ENCODE assay signal across 8 mouse cellular contexts in genomic region chr11:23256803-23257704, GRCm38 (mm10). TPM values are rescaled to one million over a fixed set of nuclear protein-coding genes. Genes with fewer than 3 reads are reported as not detected.
DNase-seq lines count a peak whose midpoint lies in the region; ATAC-seq and TF ChIP-seq lines count a peak whose summit lies in the region.

No protein-coding gene starts in this region.

- under 1% methylated on average over 48 of the region's 48 CpGs for WGBS in forebrain, embryonic 12.5 days
- WGBS in heart, postnatal 0 days, result under 1% methylated on average over 48 of the region's 48 CpGs
- WGBS in liver, embryonic 16.5 days (ENCODE audit: insufficient replicate concordance), result 0% methylated on average over 48 of the region's 48 CpGs
- WGBS in neural tube, embryonic 12.5 days, result under 1% methylated on average over 48 of the region's 48 CpGs

- H3K9ac ChIP-seq in CH12.LX (ENCODE audit: insufficient read depth, low read depth), result peak overlapping the region; percentile 71
- H3K9ac ChIP-seq in forebrain, embryonic 12.5 days, result peak overlapping the region; percentile 99
- H3K9ac ChIP-seq in heart, postnatal 0 days (replicated peaks; ENCODE audit: low read depth, low read length), result peak overlapping the region; percentile 96
- H3K9ac ChIP-seq in liver, embryonic 16.5 days (ENCODE audit: low read depth, low read length), result peak overlapping the region; percentile 100
- peak overlapping the region; percentile 98 for H3K9ac ChIP-seq in neural tube, embryonic 12.5 days

- peak; percentile 60 for TF ChIP-seq EP300 in CH12.LX (IDR thresholded peaks at IDR 0.05; ENCODE audit: low read length)
- TF ChIP-seq EP300 in heart, postnatal 0 days (IDR thresholded peaks at IDR 0.05; ENCODE audit: low read depth), result no peak

- in situ Hi-C loops in CH12.LX (cut with MboI; ENCODE audit: low pct_ligation_motif_present, low pct_unique_long_range_greater_than_20kb, low sequenced_read_pairs), result no loop called here

- H3K36me3 ChIP-seq in CH12.LX (replicated peaks in 1 of 2; ENCODE audit: control insufficient read depth in 1 of 2, insufficient read depth in 1 of 2, low read length in 1 of 2), result peaks cover 0 to 24% of the 10 kb centered on the region in 2 experiments
- H3K36me3 ChIP-seq in forebrain, embryonic 12.5 days (replicated peaks), result peaks cover 6% of the 10 kb centered on the region
- H3K36me3 ChIP-seq in heart, postnatal 0 days (replicated peaks; ENCODE audit: control insufficient read depth, insufficient read depth, low read length), result peaks cover 4% of the 10 kb centered on the region; the same call in 1 of the 2 replicates
- peaks cover 6% of the 10 kb centered on the region; the same call in 1 of the 2 replicates for H3K36me3 ChIP-seq in liver, embryonic 16.5 days (ENCODE audit: control insufficient read depth, insufficient read depth)
- H3K36me3 ChIP-seq in neural tube, embryonic 12.5 days, result no peaks in the 10 kb centered on the region; the same call in 1 of the 2 replicates

- peak overlapping the region; percentile 78 to 96 (median 84) for H3K4me3 ChIP-seq in CH12.LX (replicated peaks in 1 of 3; ENCODE audit: low read depth in 2 of 3, low read length in 2 of 3, poor library complexity in 1 of 3)
- H3K4me3 ChIP-seq in forebrain, embryonic 12.5 days (replicated peaks), result peak overlapping the region; percentile 96
- peak overlapping the region; percentile 91 for H3K4me3 ChIP-seq in heart, postnatal 0 days (ENCODE audit: low read depth, low read length)
- peak overlapping the region; percentile 85 for H3K4me3 ChIP-seq in liver, embryonic 16.5 days (ENCODE audit: low read depth, low read length)
- H3K4me3 ChIP-seq in neural tube, embryonic 12.5 days, result peak overlapping the region; percentile 92

- H3K4me2 ChIP-seq in CH12.LX (ENCODE audit: insufficient read depth, low read depth, poor library complexity, severe bottlenecking), result peak overlapping the region; percentile 94
- peak overlapping the region; percentile 86 for H3K4me2 ChIP-seq in forebrain, embryonic 12.5 days
- H3K4me2 ChIP-seq in heart, postnatal 0 days (ENCODE audit: low read depth, low read length), result peak overlapping the region; percentile 86
- peak overlapping the region; percentile 95 for H3K4me2 ChIP-seq in liver, embryonic 16.5 days (ENCODE audit: low read depth, low read length)
- H3K4me2 ChIP-seq in neural tube, embryonic 12.5 days (replicated peaks), result peak overlapping the region; percentile 70

- no peaks in the 10 kb centered on the region for H3K9me3 ChIP-seq in CH12.LX (replicated peaks; ENCODE audit: low read length)
- H3K9me3 ChIP-seq in forebrain, embryonic 12.5 days, result no peaks in the 10 kb centered on the region
- no peaks in the 10 kb centered on the region for H3K9me3 ChIP-seq in heart, postnatal 0 days (replicated peaks; ENCODE audit: control insufficient read depth, low read length)
- H3K9me3 ChIP-seq in liver, embryonic 16.5 days (replicated peaks; ENCODE audit: control insufficient read depth, low read length), result no peaks in the 10 kb centered on the region
- H3K9me3 ChIP-seq in neural tube, embryonic 12.5 days, result no peaks in the 10 kb centered on the region

- TF ChIP-seq CTCF in CH12.LX (conservative IDR thresholded peaks at IDR 0.05 in 1 of 2, IDR thresholded peaks at IDR 0.05 in 1 of 2; ENCODE audit: low read depth in 2 of 2, low read length in 2 of 2), result no peak; a peak in 1 of 4 replicates
- peak; percentile 21 for TF ChIP-seq CTCF in heart, postnatal 0 days (IDR thresholded peaks at IDR 0.05; ENCODE audit: low read depth)

- DNase-seq in CH12.LX (ENCODE audit: extremely low read depth), result peak; percentile 99
- peak; percentile 87 for DNase-seq in c-Kit-positive CD71-negative TER-119-negative erythroid progenitor cells, embryonic 14.5 days (ENCODE audit: low read depth)
- DNase-seq in heart, postnatal 0 days (ENCODE audit: low spot score), result peak; percentile 90
- DNase-seq in kidney, postnatal 4 days, result peak; percentile 77 to 86
- DNase-seq in telencephalon, adult 2 months (ENCODE audit: low read depth, low spot score), result peak; percentile 67

- no peak for ATAC-seq in forebrain, embryonic 12.5 days (ENCODE audit: low FRiP score)
- ATAC-seq in heart, postnatal 0 days (ENCODE audit: insufficient read depth, low read depth), result peak; percentile 30
- peak; percentile 39 for ATAC-seq in liver, embryonic 16.5 days (ENCODE audit: low read depth)
- ATAC-seq in neural tube, embryonic 12.5 days (ENCODE audit: low FRiP score, low read depth), result no peak

- TF ChIP-seq RAD21 in CH12.LX (IDR thresholded peaks at IDR 0.05; ENCODE audit: low read depth, low read length), result no peak; the same call in none of the 2 replicates

- dilution Hi-C loops in CH12.LX (cut with MboI; ENCODE audit: extremely low pct_ligation_motif_present, extremely low pct_unique_long_range_greater_than_20kb, low sequenced_read_pairs), result no loop called here

- H3K79me2 ChIP-seq in CH12.LX (replicated peaks; ENCODE audit: control insufficient read depth, extremely low read depth, insufficient read depth, poor library complexity, severe bottlenecking), result peaks cover 60% of the 10 kb centered on the region

- H3K27me3 ChIP-seq in CH12.LX (replicated peaks), result no peaks in the 10 kb centered on the region
- H3K27me3 ChIP-seq in forebrain, embryonic 12.5 days, result no peaks in the 10 kb centered on the region
- H3K27me3 ChIP-seq in heart, postnatal 0 days (ENCODE audit: control insufficient read depth, insufficient read depth, low read length), result no peaks in the 10 kb centered on the region
- no peaks in the 10 kb centered on the region for H3K27me3 ChIP-seq in liver, embryonic 16.5 days (ENCODE audit: control insufficient read depth, insufficient read depth, low read depth, low read length)
- H3K27me3 ChIP-seq in neural tube, embryonic 12.5 days (replicated peaks), result no peaks in the 10 kb centered on the region

- TF ChIP-seq POLR2A in CH12.LX (IDR thresholded peaks at IDR 0.05; ENCODE audit: low read depth, low read length), result peak; percentile 85

- peaks cover 5 to 36% of the 10 kb centered on the region in 2 experiments for H3K4me1 ChIP-seq in CH12.LX (ENCODE audit: control insufficient read depth in 1 of 2, insufficient read depth in 2 of 2)
- peaks cover 26% of the 10 kb centered on the region for H3K4me1 ChIP-seq in forebrain, embryonic 12.5 days
- peaks cover 17% of the 10 kb centered on the region for H3K4me1 ChIP-seq in heart, postnatal 0 days (ENCODE audit: control insufficient read depth, insufficient read depth)
- peaks cover 38% of the 10 kb centered on the region for H3K4me1 ChIP-seq in liver, embryonic 16.5 days (ENCODE audit: control insufficient read depth, low read depth, low read length)
- H3K4me1 ChIP-seq in neural tube, embryonic 12.5 days, result peaks cover 4% of the 10 kb centered on the region

- peak overlapping the region; percentile 70 for H3K27ac ChIP-seq in CH12.LX (ENCODE audit: insufficient read depth, low read depth)
- peak overlapping the region; percentile 100 for H3K27ac ChIP-seq in forebrain, embryonic 12.5 days
- H3K27ac ChIP-seq in heart, postnatal 0 days (ENCODE audit: low read depth), result peak overlapping the region; percentile 99
- H3K27ac ChIP-seq in liver, embryonic 16.5 days (ENCODE audit: low read length), result peak overlapping the region; percentile 97
- peak overlapping the region; percentile 100 for H3K27ac ChIP-seq in neural tube, embryonic 12.5 days

TF ChIP-seq in CH12.LX, 34 proteins besides CTCF, POLR2A, EP300 and RAD21 (continues in another document):
- TF ChIP-seq ZMIZ1 (IDR thresholded peaks at IDR 0.05; ENCODE audit: low read depth, low read length), result peak; percentile 90
- TF ChIP-seq MAX (IDR thresholded peaks at IDR 0.05; ENCODE audit: low read length), result peak; percentile 75
- peak; percentile 88 for TF ChIP-seq MAZ (IDR thresholded peaks at IDR 0.05; ENCODE audit: low read depth, low read length)
- TF ChIP-seq BHLHE40 (IDR thresholded peaks at IDR 0.05; ENCODE audit: low read depth, low read length), result peak; percentile 51; the same call in 1 of the 2 replicates
- peak; percentile 73 for TF ChIP-seq TCF12 (IDR thresholded peaks at IDR 0.05; ENCODE audit: low read depth, low read length)
- no peak for TF ChIP-seq KAT2A (IDR thresholded peaks at IDR 0.05; ENCODE audit: insufficient replicate concordance, low read length)
- 0 out of 2 replicates have a peak, but pooled peaks have one; percentile 18 for TF ChIP-seq JUND (conservative IDR thresholded peaks at IDR 0.05; ENCODE audit: low read depth, low read length)
- TF ChIP-seq USF2 (conservative IDR thresholded peaks at IDR 0.05; ENCODE audit: low read depth, low read length), result peak; percentile 88
- TF ChIP-seq ZNF384 (IDR thresholded peaks at IDR 0.05; ENCODE audit: low read depth, low read length), result no peak
- TF ChIP-seq UBTF (IDR thresholded peaks at IDR 0.05; ENCODE audit: low read depth, low read length), result peak; percentile 20; the same call in 1 of the 2 replicates
- peak; percentile 21; the same call in 1 of the 2 replicates for TF ChIP-seq CHD2 (IDR thresholded peaks at IDR 0.05; ENCODE audit: low read length)
- no peak for TF ChIP-seq JUN (IDR thresholded peaks at IDR 0.05; ENCODE audit: insufficient read depth, low read depth, low read length)
- peak; percentile 63; the same call in 1 of the 2 replicates for TF ChIP-seq MYC (IDR thresholded peaks at IDR 0.05; ENCODE audit: low read depth, low read length)
- TF ChIP-seq IRF4 (IDR thresholded peaks at IDR 0.05; ENCODE audit: low read depth, low read length), result peak; percentile 76

RNA-seq across cellular contexts. Expression of gene Xpo1, which starts 1.2 kb away (rescaled TPM):
- total RNA-seq in CH12.LX (2012; rRNA removed), result 140 and 176 TPM in 2 replicates
- total RNA-seq in CH12.LX (2014; rRNA removed), result 295 and 333 TPM in 2 replicates
- polyA plus RNA-seq in CH12.LX (2012; ENCODE audit: insufficient read length, low read depth), result 199 and 246 TPM in 2 replicates
- polyA plus RNA-seq in forebrain, embryonic 12.5 days (2016; fragmentation: Nextera tagmentation; extraction: Ambion mirVana), result 169 and 171 TPM in 2 replicates
- 33.4 and 38.4 TPM in 2 replicates for total RNA-seq in heart, postnatal 0 days (2014; rRNA removed; ENCODE audit: low replicate concordance)
- 19.1 and 21.2 TPM in 2 replicates for polyA plus RNA-seq in heart, postnatal 0 days (2015; fragmentation: Nextera tagmentation; extraction: Ambion mirVana)
- polyA plus RNA-seq in liver, embryonic 16.5 days (2015; fragmentation: Nextera tagmentation; extraction: Ambion mirVana), result 33.0 and 36.3 TPM in 2 replicates
- polyA plus RNA-seq in neural tube, embryonic 12.5 days (2016; fragmentation: Nextera tagmentation; extraction: Ambion mirVana), result 125 and 134 TPM in 2 replicates

RNA-seq across cellular contexts. Expression of gene Usp34, which starts 49.6 kb away (rescaled TPM):
- total RNA-seq in CH12.LX (2012; rRNA removed), result 45.4 and 47.5 TPM in 2 replicates
- 87.2 and 92.5 TPM in 2 replicates for total RNA-seq in CH12.LX (2014; rRNA removed)
- 57.4 and 65.4 TPM in 2 replicates for polyA plus RNA-seq in CH12.LX (2012; ENCODE audit: insufficient read length, low read depth)
- 30.9 and 32.1 TPM in 2 replicates for polyA plus RNA-seq in forebrain, embryonic 12.5 days (2016; fragmentation: Nextera tagmentation; extraction: Ambion mirVana)
- total RNA-seq in heart, postnatal 0 days (2014; rRNA removed; ENCODE audit: low replicate concordance), result 37.1 and 42.7 TPM in 2 replicates
- 9.2 and 11.4 TPM in 2 replicates for polyA plus RNA-seq in heart, postnatal 0 days (2015; fragmentation: Nextera tagmentation; extraction: Ambion mirVana)
- polyA plus RNA-seq in liver, embryonic 16.5 days (2015; fragmentation: Nextera tagmentation; extraction: Ambion mirVana), result 6.4 and 7.3 TPM in 2 replicates
- polyA plus RNA-seq in neural tube, embryonic 12.5 days (2016; fragmentation: Nextera tagmentation; extraction: Ambion mirVana), result 26.5 and 28.5 TPM in 2 replicates

Comparison
In these comparisons a context has a peak if more than half of its experiments do, and no peak if none do; other contexts are left out.
1. ATAC-seq: peak in heart, postnatal 0 days (single experiment) and liver, embryonic 16.5 days (single experiment); none in forebrain, embryonic 12.5 days (single experiment) and neural tube, embryonic 12.5 days (single experiment).
2. Peak in every context shown above with its lines, with median percentiles within 50 percentile points of each other: DNase-seq, H3K27ac ChIP-seq, H3K4me2 ChIP-seq, H3K4me3 ChIP-seq and H3K9ac ChIP-seq.